Mouse (Mus musculus) induced T-regulatory cell, adult 2 months (primary cell): ENCODE data around the gene Pih1d2.
"Not testable (repeated sequence)": the region's sequence is repeated elsewhere in the genome, so short reads cannot be mapped to it uniquely, and the experiment has no call there.

Experiments used
- DNase-seq: peaks from one replicate; pipeline ENCODE4 v3.0.0-alpha.2; 2012; ENCODE audit warnings: low read depth

Pih1d2 gene

GRCm38 (mm10) chr9:50617794-50618330 lies 741 bp downstream of the Pih1d2 start:
- no peak for DNase-seq

- DNase-seq = not testable (repeated sequence)
Observed at GRCm38 (mm10) chr9:50630903-50631302, 13.8 kb downstream of the Pih1d2 start.

GRCm38 (mm10) chr9:50632016-50632688 lies 15.0 kb downstream of the Pih1d2 start:
- no peak for DNase-seq

- DNase-seq = peak; percentile 45
Observed at GRCm38 (mm10) chr9:50633059-50633458, 15.9 kb downstream of the Pih1d2 start.

- no peak for DNase-seq
Observed at GRCm38 (mm10) chr9:50634270-50634669, 17.1 kb downstream of the Pih1d2 start.

GRCm38 (mm10) chr9:50646826-50647370 lies 29.8 kb downstream of the Pih1d2 start:
- DNase-seq = no peak

GRCm38 (mm10) chr9:50650503-50650902 lies 33.4 kb downstream of the Pih1d2 start:
- no peak for DNase-seq

GRCm38 (mm10) chr9:50658391-50658790 lies 41.3 kb downstream of the Pih1d2 start:
- DNase-seq = peak; percentile 37

- DNase-seq = no peak
Observed at GRCm38 (mm10) chr9:50658941-50659388, 41.8 kb downstream of the Pih1d2 start.

- peak; percentile 84 for DNase-seq
Observed at GRCm38 (mm10) chr9:50659392-50660217, 42.5 kb downstream of the Pih1d2 start, which contains the start of gene Dlat. Gene Dlat, minus strand, starts transcription at chr9:50659780.

- DNase-seq = peak; percentile 48
Observed at GRCm38 (mm10) chr9:50660431-50660830, 43.3 kb downstream of the Pih1d2 start.

GRCm38 (mm10) chr9:50664826-50665225 lies 47.7 kb downstream of the Pih1d2 start:
- DNase-seq = no peak

GRCm38 (mm10) chr9:50666442-50666841 lies 49.3 kb downstream of the Pih1d2 start:
- no peak for DNase-seq

- DNase-seq = no peak
Observed at GRCm38 (mm10) chr9:50667579-50668498, 50.7 kb downstream of the Pih1d2 start.

GRCm38 (mm10) chr9:50670690-50671089 lies 53.6 kb downstream of the Pih1d2 start:
- peak; percentile 81 for DNase-seq
